Mouse (Mus musculus) lung, postnatal 0 days (tissue): Measurements from ENCODE around the gene Fam102b. TPM values are rescaled to one million over a fixed set of nuclear protein-coding genes. Genes with fewer than 3 reads are reported as not detected.
A peak's percentile ranks its signal among the peaks of the same experiment; 100 is the strongest.

ENCODE experiments used
- ATAC-seq: fragments of 200-750 bp; cut with Nextera tagmentation; 2 replicates; pipeline ENCODE4 v1.8.0; 2017; ENCODE audit warnings: moderate library complexity
- DNase-seq: peaks from one replicate; pipeline ENCODE4 v3.0.0-alpha.2; 2016; ENCODE audit warnings: low spot score
- H3K27ac ChIP-seq: fragments of 300-500 bp; sonication (generic); 2 replicates; pipeline ENCODE4 v1.5.1; 2014; ENCODE audit warnings: antibody characterized with exemption, mild to moderate bottlenecking, low read length, mixed read lengths
- H3K27me3 ChIP-seq: fragments of 300-500 bp; sonication (generic); replicated peaks from 2 replicates; pipeline ENCODE4 v1.6.1; 2014; ENCODE audit warnings: low read length, mixed read lengths; ENCODE audit not compliant: insufficient read depth
- H3K36me3 ChIP-seq: fragments of 300-500 bp; sonication (generic); 2 replicates; pipeline ENCODE4 v1.6.1; 2014; ENCODE audit warnings: low read length, mixed read lengths; ENCODE audit not compliant: insufficient read depth
- H3K4me1 ChIP-seq: fragments of 300-500 bp; sonication (generic); 2 replicates; pipeline ENCODE4 v1.6.1; 2014; ENCODE audit warnings: antibody characterized with exemption, low read depth, low read length, mixed read lengths; ENCODE audit not compliant: insufficient read depth
- H3K4me2 ChIP-seq: fragments of 300-500 bp; sonication (generic); replicated peaks from 2 replicates; pipeline ENCODE4 v1.6.1; 2014; ENCODE audit warnings: low read depth, mild to moderate bottlenecking, low read length, moderate library complexity, mixed read lengths
- H3K4me3 ChIP-seq: fragments of 300-500 bp; sonication (generic); 2 replicates; pipeline ENCODE4 v1.5.1; 2014; ENCODE audit warnings: low read depth, low read length
- H3K9ac ChIP-seq: fragments of 300-500 bp; sonication (generic); replicated peaks from 2 replicates; pipeline ENCODE4 v1.6.1; 2014; ENCODE audit warnings: low read depth, mild to moderate bottlenecking
- H3K9me3 ChIP-seq: fragments of 300-500 bp; sonication (generic); 2 replicates; pipeline ENCODE4 v1.6.1; 2016; ENCODE audit warnings: low read length, mixed read lengths
- CTCF ChIP-seq: IDR thresholded peaks from 2 replicates; pipeline ENCODE4 v1.5.1; 2016; ENCODE audit warnings: antibody characterized with exemption, mild to moderate bottlenecking
- EP300 ChIP-seq: IDR thresholded peaks from 2 replicates; pipeline ENCODE4 v1.6.1; 2016; ENCODE audit warnings: antibody characterized with exemption, mild to moderate bottlenecking, control low read depth
- WGBS: fragments of 180-500 bp; shearing (Covaris S2); extraction: QIAGEN DNeasy Blood & Tissue Kit; methylation state at CpG from one replicate; pipeline ENCODE4 v1.1.7; 2014; 5-methylcytosine and 5-hydroxymethylcytosine counted together
- polyA plus RNA-seq: library from polyadenylated mRNA; unstranded; fragments of >200 nt; fragmentation: Nextera tagmentation; extraction: Ambion mirVana; gene quantifications from 2 replicates; pipeline ENCODE4 v1.2.1, GENCODE M21; 2015

Fam102b gene
- polyA plus RNA-seq, 1 experiment from 2014 or later: 13.7 TPM

DNA sequence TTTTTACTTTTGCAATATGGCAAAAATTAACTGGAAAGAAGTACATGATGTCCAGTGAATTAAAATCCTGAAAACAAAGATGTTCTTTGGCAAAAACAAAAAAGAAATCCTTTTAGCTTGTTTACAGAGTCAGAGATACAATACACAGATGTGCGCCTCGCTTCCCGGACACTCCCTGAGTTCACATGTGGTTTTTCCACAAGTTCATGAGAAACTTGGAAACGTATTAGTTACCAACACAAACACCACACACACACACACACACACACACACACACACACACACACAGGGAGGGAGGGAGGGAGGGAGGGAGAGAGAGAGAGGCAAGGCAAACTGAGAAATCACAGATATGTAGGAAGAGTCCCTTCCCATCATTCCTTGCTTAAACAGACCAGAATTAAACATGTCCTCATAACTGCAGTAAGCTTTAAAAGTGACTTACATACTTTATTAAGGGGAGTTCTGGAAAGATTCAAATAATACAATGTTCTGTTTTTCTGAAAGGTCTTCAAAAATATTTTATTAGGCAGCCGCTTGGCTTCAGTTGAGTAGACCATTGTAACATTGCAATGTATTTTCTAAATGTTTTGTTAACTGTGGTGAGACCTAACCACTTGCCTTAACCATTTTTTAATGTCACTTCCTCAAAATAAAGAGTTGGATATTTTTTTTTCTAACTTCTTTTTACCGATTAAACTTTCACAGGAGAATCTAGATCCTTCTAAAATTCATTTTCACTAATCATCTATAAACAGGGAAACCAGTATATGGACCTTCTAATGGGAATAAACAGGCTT lies 5.5 kb downstream of the Fam102b start:
- Histone ChIP-seq H3K36me3 (no peaks in the 10 kb centered on the region), H3K9ac (no peak overlapping the region), H3K27ac (no peak overlapping the region), H3K4me2 (no peak overlapping the region), H3K9me3 (no peaks in the 10 kb centered on the region), H3K27me3 (no peaks in the 10 kb centered on the region), H3K4me3 (no peak overlapping the region), H3K4me1 (0 out of 2 replicates have a peak, but pooled peaks cover 3% of the 10 kb centered on the region)
- ATAC-seq (peak; percentile 54; the same call in 1 of the 2 replicates), DNase-seq (peak; percentile 54)
- TF ChIP-seq CTCF: no peak
- peak; percentile 32; the same call in 1 of the 2 replicates for TF ChIP-seq EP300
- WGBS: 65% methylated on average over 6 of the region's 6 CpGs

DNA sequence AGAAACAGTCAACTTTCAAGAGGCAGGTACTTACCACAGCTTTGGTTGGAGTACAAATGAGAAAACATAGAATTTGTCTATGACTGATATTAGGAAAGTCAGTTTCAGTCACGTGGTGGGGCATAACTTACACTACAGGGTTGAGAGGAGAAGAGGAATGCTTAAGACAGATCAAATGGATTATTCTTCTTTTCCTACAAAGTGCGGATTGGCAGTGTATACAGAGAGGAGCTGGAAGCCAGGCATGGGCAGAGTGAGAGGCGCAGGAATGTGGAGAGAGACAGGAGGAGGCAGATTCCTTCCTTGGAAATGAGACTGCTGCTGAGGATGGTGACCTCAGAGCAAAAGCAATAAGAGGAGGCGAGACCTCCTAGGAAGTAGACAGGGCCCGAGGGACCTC lies 9.1 kb downstream of the Fam102b start:
- H3K9ac ChIP-seq: no peak overlapping the region
- TF ChIP-seq EP300 (no peak), CTCF (no peak)
- no peak overlapping the region for H3K4me2 ChIP-seq
- 0 out of 2 replicates have a peak, but pooled peaks cover 3% of the 10 kb centered on the region for H3K4me1 ChIP-seq
- ATAC-seq (no peak), DNase-seq (no peak)
- no peaks in the 10 kb centered on the region for H3K27me3 ChIP-seq
- no peaks in the 10 kb centered on the region for H3K36me3 ChIP-seq
- WGBS: 77% methylated on average over 5 of the region's 5 CpGs
- no peaks in the 10 kb centered on the region for H3K9me3 ChIP-seq
- no peak overlapping the region for H3K4me3 ChIP-seq
- H3K27ac ChIP-seq: no peak overlapping the region

- TF ChIP-seq CTCF (no peak), EP300 (no peak)
- 69% methylated on average over 4 of the region's 4 CpGs for WGBS
- no peak for DNase-seq
- H3K27ac ChIP-seq: no peak overlapping the region
- H3K9ac ChIP-seq: no peak overlapping the region
- H3K4me1 ChIP-seq: peaks cover 9% of the 10 kb centered on the region; the same call in 1 of the 2 replicates
- H3K36me3 ChIP-seq: no peaks in the 10 kb centered on the region
- H3K27me3 ChIP-seq: no peaks in the 10 kb centered on the region
- ATAC-seq: no peak
- no peak overlapping the region for H3K4me2 ChIP-seq
- no peak overlapping the region for H3K4me3 ChIP-seq
- no peaks in the 10 kb centered on the region for H3K9me3 ChIP-seq
Measured at GRCm38 (mm10) chr3:109012595-109012994, 14.8 kb downstream of the Fam102b start.

- peak; percentile 97 for DNase-seq
- under 1% methylated on average over 7 of the region's 7 CpGs for WGBS
- H3K36me3 ChIP-seq: no peaks in the 10 kb centered on the region
- H3K4me2 ChIP-seq: peak overlapping the region; percentile 27; the same call in 1 of the 2 replicates
- 0 out of 2 replicates have a peak overlapping the region, but pooled peaks have one; percentile 39 for H3K27ac ChIP-seq
- ATAC-seq: peak; percentile 95
- peaks cover 6% of the 10 kb centered on the region; the same call in 1 of the 2 replicates for H3K4me1 ChIP-seq
- TF ChIP-seq EP300 (peak; percentile 91), CTCF (no peak)
- H3K27me3 ChIP-seq: no peaks in the 10 kb centered on the region
- no peaks in the 10 kb centered on the region for H3K9me3 ChIP-seq
- H3K4me3 ChIP-seq: no peak overlapping the region
- no peak overlapping the region for H3K9ac ChIP-seq
Measured at GRCm38 (mm10) chr3:109010489-109011260, 16.7 kb downstream of the Fam102b start.

DNA sequence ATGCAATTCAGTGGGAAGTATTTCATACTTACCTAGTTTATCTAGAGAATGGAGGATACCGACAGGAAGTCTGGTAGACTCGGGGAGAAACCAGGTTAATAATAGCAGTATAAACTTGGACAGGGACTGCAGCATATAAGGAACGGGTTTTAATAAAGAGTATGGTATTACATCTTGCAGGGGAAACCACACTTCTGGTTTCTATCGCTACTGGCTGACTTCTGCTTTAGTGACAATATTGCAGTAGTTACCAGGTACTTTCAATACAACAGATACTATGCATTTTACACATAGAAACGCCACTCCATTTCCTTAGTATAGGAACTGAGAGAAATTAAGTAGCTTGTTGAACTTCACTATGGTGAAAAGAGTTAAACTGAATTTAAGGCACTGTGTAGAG lies 19.2 kb downstream of the Fam102b start:
- WGBS: 81% methylated on average over 5 of the region's 5 CpGs
- Histone ChIP-seq H3K4me3 (no peak overlapping the region), H3K27ac (no peak overlapping the region), H3K4me2 (no peak overlapping the region), H3K36me3 (no peaks in the 10 kb centered on the region), H3K27me3 (no peaks in the 10 kb centered on the region), H3K9me3 (no peaks in the 10 kb centered on the region), H3K4me1 (peaks cover 6% of the 10 kb centered on the region; the same call in 1 of the 2 replicates), H3K9ac (no peak overlapping the region)
- DNase-seq (no peak), ATAC-seq (no peak)
- TF ChIP-seq CTCF (no peak), EP300 (no peak)

- Histone ChIP-seq H3K4me3 (no peak overlapping the region), H3K9me3 (no peaks in the 10 kb centered on the region), H3K9ac (no peak overlapping the region), H3K27ac (no peak overlapping the region), H3K36me3 (no peaks in the 10 kb centered on the region), H3K27me3 (no peaks in the 10 kb centered on the region), H3K4me1 (peaks cover 6% of the 10 kb centered on the region; the same call in 1 of the 2 replicates), H3K4me2 (no peak overlapping the region)
- DNase-seq (no peak), ATAC-seq (no peak)
- 69% methylated on average over 5 of the region's 5 CpGs for WGBS
- TF ChIP-seq EP300 (no peak), CTCF (no peak)
Measured at GRCm38 (mm10) chr3:109005777-109006176, 21.6 kb downstream of the Fam102b start.
